Mouse (Mus musculus): ENCODE measurements at regions not wholly inside any gene's neighbourhood (a gene's known extent, or its start where the extent isn't known, plus 50 kb on each side); places are given as distances from the start of the nearest gene placed in this dataset.

- in situ Hi-C loops (cut with MboI, MseI), result no loop called here
Observed at GRCm38 (mm10) chr7:135966231-135966630, 250.1 kb upstream of the Mki67 start.

- in situ Hi-C loops (cut with MboI, MseI), result no loop called here
Observed at GRCm38 (mm10) chr7:135968638-135969037, 252.5 kb upstream of the Mki67 start.

DNA sequence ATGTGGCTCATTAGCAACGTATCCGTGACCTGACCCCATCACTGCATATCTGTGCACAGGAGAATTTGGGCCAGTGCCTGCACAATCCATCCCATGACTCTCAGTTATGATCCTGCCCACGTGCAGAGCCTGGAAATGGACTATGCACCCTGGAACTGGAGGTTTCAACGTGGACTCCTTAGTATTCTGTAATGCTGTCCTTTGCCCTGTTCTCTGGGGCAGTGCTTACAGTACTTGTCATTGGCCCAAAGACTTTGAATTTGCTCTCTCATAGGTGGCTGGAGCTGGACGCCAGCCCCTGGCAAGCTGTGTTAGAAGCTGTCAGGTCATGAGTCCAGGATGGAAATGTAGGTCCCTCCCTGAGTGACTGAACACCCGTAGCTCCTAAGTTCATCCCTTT lies 269.9 kb upstream of the Mki67 start:
- in situ Hi-C loops (cut with MboI, MseI), result no loop called here

DNA sequence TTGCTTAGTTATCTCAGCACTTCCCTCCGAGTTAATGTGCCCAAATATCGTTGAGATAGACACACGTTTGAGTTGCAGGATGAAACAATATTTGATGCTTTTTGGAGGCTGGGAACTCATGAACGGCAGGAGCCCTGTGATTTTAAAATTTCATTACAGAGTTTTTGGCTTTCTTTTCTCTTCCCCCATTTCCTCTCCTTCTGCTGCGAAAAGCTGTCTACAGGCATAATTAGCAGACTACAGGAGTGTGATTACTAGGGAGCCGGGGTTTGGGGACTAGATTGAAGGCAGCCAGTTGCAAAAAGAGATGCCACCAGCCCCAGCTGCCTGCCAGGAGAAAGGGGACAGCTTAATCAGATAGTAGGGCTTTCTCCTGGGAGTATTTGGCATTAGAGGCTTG lies 274.2 kb upstream of the Mki67 start:
- in situ Hi-C loops (cut with MboI, MseI), result no loop called here

DNA sequence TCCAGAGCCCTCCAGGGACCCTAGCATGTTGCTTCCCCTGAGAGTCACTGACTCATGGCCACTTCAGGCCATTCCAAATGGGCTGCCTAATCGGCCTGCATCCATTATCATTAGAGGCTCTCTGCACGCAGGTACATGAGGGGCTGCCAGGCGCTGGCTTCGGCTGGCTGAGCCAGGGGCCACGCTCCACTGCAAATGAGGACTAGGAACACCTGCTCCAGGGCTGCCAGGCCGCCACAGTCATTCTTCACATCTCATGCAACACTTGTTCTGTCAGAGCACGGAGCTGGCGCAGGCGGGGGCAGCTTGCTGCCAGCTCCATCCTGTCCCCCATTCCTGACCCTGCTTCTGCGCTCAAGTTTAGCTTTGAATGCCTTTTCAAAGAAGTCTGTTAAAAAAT lies 280.7 kb upstream of the Mki67 start:
- in situ Hi-C loops (cut with MboI, MseI), result no loop called here

- in situ Hi-C loops (cut with MboI, MseI), result no loop called here
Observed at GRCm38 (mm10) chr7:135997640-135998039, 281.5 kb upstream of the Mki67 start.

- in situ Hi-C loops (cut with MboI, MseI), result no loop called here
Observed at GRCm38 (mm10) chr7:136002382-136002781, 286.2 kb upstream of the Mki67 start.

- in situ Hi-C loops (cut with MboI, MseI), result no loop called here
Observed at GRCm38 (mm10) chr7:136003291-136003690, 287.1 kb upstream of the Mki67 start.

- in situ Hi-C loops (cut with MboI, MseI), result no loop called here
Observed at GRCm38 (mm10) chr7:136007796-136008455, 291.8 kb upstream of the Mki67 start.

DNA sequence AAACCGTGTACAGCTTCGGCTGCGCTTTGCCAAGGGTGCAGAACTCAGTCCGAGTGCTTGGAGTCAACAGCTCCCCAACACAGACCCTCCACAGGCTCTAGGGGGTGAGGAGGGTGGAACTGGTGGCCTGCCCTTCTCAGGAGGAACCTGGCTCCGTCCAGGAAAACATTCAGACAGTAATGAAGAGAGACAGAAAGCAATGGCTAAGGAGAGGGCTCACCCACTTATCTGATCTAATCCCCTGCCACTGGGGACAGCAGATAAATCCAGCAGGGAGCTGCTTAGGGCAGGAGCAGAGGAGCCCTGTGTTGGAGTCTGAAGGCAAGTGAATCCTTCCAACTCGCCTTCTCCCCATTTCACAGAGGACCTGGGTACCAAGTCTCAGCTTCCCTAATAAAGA lies 292.3 kb upstream of the Mki67 start:
- in situ Hi-C loops (cut with MboI, MseI), result no loop called here

- in situ Hi-C loops (cut with MboI, MseI), result no loop called here
Observed at GRCm38 (mm10) chr7:136010013-136010412, 293.9 kb upstream of the Mki67 start.

GRCm38 (mm10) chr7:136014706-136015105 lies 298.5 kb upstream of the Mki67 start:
- in situ Hi-C loops (cut with MboI, MseI), result no loop called here

DNA sequence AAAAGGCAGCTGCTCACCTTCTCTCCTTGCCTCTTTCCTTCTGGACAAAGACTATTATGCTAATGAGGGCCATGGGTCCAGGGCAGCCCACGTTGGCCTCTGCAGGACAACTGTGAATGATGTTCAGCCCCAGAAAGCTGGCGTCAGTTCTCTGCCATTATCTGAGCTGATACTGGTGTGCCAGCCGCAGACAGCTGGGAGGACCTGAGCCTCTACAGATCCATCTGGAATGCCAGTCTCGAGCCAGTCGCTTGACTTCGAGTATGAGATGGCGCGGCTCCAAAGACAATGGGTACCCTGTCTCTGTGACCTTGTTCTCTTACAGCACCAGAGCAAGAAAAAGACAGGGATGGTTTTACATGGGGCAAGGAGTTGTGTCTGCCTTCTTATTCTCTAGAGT lies 300.8 kb upstream of the Mki67 start:
- in situ Hi-C loops (cut with MboI, MseI), result no loop called here

DNA sequence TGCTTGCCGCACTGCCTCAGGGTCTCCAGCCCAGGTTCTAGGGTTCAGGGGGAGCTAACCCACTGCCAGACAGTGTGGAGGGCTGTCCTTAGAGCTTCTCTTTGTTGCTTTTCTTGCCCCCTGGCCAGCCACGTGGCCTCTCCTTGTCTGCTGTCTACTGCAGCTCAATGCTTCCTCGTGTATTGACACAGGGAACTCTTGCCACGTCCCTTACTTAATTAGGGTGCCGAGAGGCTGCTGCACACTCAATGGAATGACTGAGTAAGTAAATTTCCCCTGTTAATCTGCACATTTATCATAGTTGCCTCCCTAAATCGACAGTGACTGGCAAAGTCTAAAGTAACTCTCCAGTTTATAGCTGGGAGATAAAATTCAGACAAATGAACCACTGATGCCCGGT lies 304.4 kb upstream of the Mki67 start:
- in situ Hi-C loops (cut with MboI, MseI), result no loop called here

DNA sequence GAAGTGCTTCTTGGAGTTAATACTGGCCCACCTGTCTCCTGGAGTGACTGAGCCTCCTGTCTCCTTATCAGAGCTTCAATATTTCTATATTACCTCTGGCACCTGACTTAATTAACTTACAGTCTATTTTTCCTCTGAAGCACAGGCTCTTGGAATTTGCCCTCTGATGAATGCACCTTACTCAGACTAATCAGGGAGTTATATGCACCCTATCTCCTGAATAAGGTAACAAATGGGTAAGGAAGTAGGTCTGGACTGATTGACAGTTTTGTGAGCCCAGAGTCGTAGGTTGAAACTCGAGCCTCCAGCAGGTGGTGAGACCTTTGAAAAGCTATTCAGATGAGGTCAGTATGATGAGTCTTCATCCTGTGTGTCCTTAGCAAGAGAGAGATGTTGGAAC lies 304.9 kb upstream of the Mki67 start:
- in situ Hi-C loops (cut with MboI, MseI), result no loop called here

GRCm38 (mm10) chr7:136022781-136023448 lies 306.8 kb upstream of the Mki67 start:
- in situ Hi-C loops (cut with MboI, MseI), result no loop called here

DNA sequence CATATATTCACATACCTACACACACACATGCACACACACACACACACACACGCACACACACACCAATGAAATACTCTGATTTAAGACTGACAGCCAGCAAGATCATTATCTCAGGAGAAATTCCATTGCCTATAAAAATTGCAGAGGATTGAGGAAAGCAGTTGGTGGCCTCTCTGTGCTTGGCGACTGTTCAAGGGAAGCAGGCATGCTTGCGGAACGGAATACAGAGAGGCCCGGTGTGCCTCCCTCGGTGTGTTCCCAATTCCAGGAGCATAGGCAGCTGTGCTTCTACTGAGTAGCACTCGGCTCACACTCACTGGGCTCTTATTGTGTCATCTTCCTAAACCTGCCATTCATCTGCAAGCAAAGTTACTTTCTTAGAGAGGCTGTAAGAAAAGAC lies 310.3 kb upstream of the Mki67 start:
- in situ Hi-C loops (cut with MboI, MseI), result no loop called here

GRCm38 (mm10) chr7:136032026-136032425 lies 315.9 kb upstream of the Mki67 start:
- in situ Hi-C loops (cut with MboI, MseI), result no loop called here

DNA sequence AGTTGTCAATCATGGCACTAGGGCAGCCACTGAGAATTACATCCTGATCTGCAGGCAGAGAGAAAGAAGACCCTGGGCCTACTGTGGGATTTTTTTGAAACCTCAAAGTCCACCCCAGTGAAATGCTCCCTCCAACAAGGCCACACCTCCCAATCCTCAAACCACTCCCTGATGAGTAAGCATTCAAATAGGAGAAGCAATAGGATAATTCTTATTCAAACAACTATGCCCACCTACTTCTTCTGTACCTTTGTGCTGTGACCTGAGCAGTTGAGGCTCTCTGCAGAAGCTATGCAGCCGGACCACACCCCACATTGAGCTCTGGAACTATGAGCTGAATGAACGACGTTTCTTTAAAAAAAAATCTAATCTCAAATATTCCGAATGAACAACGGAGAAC lies 317.4 kb upstream of the Mki67 start:
- in situ Hi-C loops (cut with MboI, MseI), result no loop called here

DNA sequence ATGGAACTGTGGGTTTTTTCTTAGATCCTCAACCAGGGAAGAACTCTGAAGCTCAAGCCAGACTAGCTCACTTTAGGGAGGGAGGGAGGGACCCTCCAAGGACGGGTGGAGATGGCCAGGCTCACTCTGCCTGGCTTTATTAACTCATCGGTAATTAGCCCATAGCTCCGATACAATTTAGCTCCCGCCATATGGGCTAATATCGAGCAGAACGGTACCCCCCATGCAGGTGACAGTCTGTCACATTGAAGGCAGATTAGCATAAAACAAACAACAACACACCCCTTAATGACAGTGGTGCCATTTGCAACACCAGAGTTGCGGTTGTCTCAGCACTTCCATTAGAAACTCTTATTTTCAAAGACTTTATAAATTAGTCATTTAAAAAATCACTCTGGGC lies 319.6 kb upstream of the Mki67 start:
- in situ Hi-C loops (cut with MboI, MseI), result no loop called here

- in situ Hi-C loops (cut with MboI, MseI), result no loop called here
Observed at GRCm38 (mm10) chr7:136038072-136038471, 321.9 kb upstream of the Mki67 start.

DNA sequence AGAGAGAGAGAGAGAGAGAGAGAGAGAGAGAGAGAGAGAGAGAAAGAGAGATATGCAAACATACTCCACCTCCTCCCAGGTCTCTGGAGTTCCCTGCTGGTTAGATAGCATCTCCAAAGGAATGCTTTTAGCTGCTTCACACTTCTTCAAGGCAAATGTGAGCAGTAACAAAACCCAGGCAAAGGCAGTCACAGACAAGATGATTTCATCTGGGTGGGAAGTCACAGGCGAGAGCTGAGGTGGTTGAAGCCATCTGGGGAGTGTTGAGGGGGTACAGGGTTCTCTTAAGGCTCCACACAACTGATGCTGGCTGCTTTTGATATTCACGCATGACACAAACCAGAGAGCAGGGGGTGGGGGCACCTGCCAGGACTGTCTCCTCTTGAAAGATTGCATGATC lies 322.7 kb upstream of the Mki67 start:
- in situ Hi-C loops (cut with MboI, MseI), result no loop called here

GRCm38 (mm10) chr7:136041921-136042320 lies 325.8 kb upstream of the Mki67 start:
- in situ Hi-C loops (cut with MboI, MseI), result no loop called here
